Mouse (Mus musculus) left cerebral cortex, adult 18-20 months (tissue): ENCODE data around the gene Fbxl16. TPM values are rescaled to one million over a fixed set of nuclear protein-coding genes. Genes with fewer than 3 reads are reported as not detected.

ENCODE experiments used
- DNase-seq, 2 experiments: peaks; one replicate each; pipeline ENCODE4 v3.0.0; 2021 to 2022; ENCODE audit warnings: low spot score in 2 of 2, mixed read lengths in 1 of 2
- total RNA-seq, 2 experiments: library from RNA; stranded (reverse); gene quantifications; 2 replicates each; pipeline ENCODE4 v1.2.3; 2021

Fbxl16 gene
- total RNA-seq, 2 experiments from 2014 or later, result 588 to 680 TPM

DNA sequence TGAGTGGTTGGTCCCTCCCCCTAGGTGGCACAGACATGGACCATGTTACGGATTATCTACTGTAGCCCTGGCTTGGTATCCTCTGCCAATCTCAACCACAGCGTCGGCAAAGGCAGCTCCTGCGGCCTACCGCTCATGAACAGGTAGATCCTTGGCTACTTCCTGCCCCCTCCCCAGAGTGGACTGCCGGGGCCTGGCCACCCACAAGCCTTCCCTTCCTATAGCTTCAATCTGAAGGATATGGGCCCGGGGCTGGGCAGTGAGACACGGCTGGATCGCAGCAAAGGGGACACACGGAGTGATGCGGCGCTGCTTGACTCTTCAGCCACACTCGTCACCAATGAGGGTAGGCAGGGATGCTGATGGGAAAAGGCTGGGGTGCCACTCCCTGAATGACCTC is 18.1 kb downstream of the Fbxl16 start:
- no peak for DNase-seq

DNA sequence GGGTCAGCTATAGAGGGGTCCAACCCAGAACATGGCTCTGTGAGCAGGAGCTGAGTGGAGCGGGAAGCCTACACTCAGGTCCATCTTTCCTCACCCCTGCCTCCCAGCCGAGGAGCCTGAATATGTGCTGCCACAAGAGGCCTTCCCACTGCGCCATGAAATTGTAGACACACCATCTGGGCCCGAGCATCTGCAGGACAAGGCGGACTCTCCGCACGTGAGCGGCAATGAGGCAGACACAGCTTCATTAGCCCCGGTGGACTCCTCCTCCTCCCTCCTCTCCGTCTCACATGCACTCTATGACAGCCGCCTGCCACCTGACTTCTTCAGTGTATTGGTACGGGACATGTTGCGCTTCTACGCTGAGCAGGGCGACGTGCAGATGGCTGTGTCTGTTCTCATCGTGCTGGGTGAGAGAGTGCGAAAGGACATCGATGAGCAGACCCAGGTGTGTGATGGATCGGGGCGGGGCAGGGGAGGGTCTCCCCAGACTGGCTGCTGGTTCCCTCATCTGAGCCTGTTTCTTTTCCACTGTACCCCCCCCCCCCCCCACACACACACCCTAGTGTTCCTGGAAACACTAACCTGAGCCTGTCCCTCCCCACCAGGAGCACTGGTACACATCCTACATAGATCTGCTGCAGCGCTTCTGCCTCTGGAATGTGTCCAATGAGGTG is 18.8 kb downstream of the Fbxl16 start:
- no peak for DNase-seq

DNA sequence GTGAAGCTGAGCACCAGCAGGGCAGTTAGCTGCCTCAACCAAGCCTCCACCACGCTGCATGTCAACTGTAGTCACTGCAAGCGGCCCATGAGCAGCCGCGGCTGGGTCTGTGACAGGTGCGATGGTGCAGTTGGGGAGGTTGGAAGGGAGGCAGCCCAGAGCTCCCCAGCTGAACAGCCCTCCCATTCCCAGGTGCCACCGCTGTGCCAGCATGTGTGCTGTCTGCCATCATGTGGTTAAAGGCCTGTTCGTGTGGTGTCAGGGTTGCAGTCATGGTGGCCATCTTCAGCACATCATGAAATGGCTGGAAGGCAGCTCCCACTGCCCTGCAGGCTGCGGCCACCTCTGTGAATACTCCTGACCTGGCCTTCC is 19.3 kb downstream of the Fbxl16 start:
- no peak for DNase-seq

DNA sequence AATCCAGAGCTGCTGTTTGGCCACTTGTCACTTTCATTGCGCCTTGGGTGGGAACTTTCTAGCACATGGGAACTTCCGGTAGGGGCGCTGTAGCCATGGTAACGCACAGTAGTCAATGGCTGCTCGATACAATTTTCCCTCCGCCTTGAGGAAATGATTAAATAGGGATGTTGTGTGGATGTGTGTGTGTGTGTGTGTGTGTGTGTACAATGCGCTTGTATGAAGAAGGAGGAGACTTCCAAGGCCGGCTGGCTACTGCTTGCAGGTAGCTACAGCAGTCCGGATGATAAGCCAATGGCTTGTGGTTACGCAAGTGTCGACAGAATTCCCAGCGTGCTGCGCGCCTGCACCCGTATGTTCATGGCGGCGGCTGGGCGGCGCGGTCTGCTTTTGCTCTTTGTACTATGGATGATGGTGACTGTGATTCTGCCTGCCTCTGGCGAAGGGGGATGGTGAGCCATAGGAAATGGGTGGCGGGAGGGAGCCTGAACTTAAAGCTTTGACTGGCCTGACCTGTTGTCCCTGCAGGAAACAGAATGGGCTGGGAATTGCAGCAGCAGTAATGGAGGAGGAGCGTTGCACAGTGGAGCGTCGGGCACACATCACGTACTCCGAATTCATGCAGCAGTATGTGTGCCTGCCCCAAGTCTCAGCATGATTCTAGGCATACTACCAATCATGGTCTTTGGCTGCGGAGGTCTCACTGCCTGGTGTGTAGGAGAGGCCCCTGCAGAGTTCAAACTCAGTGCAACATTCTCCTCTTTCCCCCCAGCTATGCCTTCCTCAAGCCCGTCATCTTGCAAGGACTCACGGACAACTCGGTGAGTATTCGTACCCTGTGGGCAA is 20.1 kb downstream of the Fbxl16 start, which contains the start of gene Jmjd8:
Gene Jmjd8 (plus strand): TSS at position 156 of the 846 bp plus-strand sequence.
- DNase-seq, result peak; percentile 80 to 88

DNA sequence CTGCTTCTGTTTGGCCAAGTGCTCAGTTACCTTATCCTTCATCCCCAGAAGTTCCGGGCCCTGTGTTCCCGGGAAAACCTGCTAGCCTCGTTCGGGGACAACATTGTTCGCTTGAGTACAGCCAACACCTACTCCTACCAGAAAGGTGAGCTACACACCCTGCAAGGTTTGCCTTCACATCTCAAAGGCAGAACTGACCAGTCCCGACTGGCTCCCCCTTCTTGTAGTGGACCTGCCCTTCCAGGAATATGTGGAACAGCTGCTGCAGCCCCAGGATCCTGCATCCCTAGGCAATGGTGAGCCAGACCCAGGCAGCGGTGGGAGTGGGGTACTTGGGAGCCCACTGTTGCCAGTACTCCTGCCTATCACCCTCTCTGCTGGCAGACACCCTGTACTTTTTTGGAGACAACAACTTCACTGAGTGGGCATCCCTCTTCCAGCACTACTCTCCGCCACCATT is 20.7 kb downstream of the Fbxl16 start:
- no peak for DNase-seq

DNA sequence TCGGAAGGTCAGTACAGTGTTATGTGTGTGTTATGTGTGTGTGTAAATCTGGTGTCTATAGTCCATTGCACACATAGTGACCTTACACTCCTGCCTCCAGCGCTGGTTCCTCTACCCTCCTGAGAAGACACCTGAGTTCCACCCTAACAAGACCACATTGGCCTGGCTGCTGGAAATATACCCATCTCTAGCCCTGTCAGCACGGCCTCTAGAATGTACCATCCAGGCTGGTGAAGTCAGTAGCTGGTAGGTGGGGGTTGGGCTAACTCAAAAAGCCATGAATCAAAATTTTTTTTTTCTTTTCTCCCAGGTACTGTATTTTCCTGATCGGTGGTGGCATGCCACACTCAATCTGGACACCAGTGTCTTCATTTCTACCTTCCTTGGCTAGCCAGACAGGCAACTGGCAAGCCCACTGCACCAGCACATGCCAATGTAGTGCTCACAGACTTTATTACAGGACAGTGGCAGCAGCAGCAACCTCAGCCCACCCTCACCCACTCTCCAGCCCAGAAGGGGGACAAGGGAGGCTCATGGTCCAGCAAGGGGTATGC is 21.4 kb downstream of the Fbxl16 start:
- no peak for DNase-seq

DNA sequence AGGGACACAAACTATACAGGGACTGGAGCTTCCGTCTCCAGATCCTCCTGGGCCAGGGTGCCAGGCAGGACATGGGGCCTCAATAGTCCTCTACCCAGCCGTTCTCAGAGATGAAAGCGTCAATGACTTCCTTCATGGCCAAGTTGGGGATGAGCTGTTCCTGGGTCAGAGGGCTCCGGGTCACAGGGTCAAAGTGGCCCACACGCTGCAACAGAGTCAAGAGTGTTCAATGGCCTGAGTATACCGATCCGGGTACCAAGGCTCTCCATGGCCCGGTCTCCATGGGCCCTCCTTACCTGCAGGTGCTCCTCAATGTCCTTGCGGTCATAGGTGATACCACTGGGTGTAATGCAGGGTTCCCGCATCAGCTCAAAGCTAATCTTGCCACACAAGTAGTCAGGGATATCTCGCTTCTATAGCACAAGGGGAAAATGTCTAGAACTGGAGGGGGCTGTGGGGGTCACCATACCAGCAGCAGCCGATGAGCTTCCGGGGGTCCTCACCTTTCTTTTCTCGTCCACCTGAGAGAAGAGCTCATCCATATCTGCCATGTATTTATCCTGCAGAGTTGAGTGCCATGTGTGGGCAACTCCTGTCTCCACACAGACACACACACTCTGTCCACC is 22.0 kb downstream of the Fbxl16 start:
- DNase-seq, result no peak

DNA sequence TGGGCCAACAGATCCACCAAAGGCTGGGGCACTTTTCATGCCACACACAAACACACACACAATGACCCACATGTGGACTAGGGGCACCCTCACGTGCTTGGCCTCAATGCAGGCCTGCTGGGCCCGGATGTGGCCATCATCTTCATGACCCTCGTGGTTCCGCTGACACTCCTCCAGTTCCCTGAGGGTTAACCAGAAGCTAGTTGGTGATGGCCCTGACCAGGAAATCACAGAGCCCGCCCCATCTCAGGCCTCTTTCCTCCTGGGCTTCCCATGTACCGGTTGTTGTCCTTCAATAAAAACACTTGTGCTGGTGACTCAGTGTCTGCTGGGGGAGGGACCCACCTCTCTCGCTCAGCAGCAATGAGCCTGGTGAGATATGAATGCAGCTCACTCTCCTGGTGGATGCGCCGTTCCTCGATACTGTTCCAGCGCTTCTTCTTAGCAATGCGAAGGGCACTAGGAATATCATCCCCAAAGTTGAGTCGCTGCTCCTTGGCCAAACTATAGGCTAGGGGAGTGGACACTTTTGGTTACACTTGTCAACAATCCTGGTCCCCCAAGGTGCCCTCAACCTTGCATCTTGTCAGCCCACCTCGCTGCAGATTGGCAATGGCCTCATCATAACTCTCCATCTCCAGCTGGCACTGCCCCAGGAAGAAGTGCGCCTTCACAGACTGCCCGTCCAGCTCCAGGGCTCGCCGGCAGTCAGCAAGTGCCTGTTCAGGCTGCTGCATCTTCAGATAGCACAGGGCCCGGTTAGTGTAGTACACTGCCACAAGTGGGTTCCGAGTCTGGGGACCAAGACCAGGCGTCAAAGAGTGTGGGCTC is 22.8 kb downstream of the Fbxl16 start:
- DNase-seq, result no peak

DNA sequence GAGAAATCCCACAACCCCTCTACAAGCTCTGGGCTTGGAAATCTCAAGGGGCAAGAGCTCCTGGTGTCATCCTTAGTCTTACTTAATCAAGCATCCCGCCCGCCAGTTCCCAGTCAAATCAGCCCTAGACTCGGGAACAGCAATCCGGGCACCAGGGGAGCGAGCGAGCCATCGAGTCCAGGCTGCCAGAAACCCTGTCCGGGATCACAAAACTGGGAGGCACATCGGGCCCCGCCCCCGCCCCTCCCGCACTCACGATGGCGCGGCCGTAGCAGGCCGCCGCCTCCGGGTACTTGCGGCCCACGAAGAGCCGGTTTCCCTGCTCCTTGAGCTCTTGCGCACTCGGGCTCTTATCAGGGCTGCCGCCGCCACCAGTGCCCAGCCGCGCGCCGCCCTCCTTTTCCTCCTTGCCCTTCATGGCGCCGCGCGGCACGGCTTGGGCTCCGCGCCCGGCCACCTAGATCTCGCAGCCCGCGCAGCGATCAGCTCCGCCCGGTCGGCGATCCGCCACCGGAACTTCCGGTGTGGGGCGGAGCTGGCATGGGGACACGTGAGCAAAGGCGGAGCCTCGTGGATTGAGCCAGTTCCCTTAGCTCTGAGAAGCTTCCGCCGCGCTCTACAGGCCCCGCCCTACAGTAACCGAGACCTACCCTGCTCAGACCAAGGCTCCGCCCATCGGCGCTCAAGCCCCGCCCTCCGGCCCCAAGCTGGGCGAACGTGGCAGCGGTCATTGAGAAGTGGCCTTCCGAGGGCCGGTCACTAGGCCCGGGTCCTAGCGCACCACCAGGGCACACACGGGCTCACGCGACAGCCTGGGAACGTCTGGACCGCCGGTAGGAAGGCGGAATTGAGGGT is 23.8 kb downstream of the Fbxl16 start:
- DNase-seq, result peak; percentile 97 to 98

DNA sequence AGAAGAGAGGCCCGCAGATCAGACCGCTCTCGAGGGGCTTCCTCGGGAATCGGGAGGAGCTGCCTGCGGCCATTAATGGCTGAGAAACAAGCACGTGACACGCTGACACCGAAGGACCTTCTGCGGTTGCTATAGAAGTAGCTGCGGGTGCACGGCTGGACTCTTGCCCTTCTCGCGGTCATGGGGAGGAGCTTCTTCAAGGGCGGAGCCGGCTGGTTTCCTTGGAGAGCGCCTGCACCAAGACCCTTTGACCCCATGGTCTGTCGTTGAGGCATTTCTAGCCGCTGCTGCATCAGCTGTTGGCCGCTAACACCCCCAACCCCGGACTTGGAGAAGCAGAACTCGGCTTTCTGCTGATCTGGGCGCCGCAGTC is 24.4 kb downstream of the Fbxl16 start, which contains the start of gene Stub1:
Gene Stub1 (minus strand): TSS at position 114 of the 373 bp plus-strand sequence.
- peak; percentile 62 to 81 for DNase-seq

DNA sequence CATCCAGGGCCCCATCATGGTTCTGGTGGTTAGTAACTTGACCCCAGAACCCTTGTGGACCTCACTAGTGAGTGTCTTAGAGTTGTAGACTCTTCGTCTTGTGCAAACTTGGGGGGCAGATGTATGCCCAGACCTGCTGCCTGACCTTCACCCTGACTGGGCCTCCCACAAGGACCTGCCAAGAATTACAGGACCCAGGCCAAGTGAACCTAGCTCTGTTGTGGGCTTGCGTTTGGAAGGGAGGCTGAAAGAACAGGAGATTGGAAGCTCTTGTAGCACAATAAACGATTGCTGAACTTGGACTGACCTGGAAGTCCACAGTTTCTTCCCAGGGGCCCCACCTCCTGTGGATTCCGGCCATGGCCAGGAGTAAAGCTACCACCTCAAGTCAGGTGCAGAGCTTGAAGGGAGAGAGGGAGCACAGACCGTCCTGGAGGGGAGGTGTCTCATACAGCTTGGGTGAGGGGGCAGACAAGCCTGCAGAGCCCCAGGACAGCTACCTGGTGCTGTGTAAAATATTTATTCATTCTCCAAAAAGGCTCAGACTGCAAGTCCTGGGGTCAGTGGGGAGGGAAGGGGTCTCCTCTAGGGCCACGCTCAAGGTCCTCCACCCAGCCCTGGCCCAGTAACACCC is 25.2 kb downstream of the Fbxl16 start:
- no peak for DNase-seq

DNA sequence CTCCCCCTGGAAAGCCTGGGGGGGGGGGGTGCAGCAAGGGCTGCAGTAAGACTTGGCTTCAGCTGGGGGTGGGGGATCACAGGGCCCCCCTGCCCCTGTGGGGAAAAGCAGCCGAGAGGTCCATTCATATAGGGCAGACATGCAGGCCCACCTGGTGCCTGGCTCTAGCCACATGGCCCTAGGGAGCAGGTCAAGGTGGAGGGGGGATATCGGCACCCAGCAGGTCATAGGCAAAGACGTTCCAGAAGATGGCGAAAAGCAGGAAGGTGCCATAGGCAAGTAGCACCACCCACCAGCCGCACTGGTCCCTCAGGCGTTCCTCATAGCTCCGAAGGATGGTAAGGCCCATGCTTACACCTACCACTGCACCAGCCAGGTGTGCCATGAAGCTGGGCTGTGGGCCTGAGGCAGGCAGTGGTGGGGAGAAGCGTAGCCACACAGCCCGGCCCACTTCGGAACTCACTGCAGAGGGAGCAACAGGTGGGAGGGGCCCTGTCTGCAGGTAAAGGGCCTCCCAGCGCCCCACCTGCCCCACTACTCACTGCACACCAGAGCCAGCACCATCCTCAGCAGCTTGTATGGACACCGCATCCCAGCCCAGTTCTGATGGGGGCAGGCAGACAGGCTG is 25.8 kb downstream of the Fbxl16 start:
- no peak for DNase-seq

DNA sequence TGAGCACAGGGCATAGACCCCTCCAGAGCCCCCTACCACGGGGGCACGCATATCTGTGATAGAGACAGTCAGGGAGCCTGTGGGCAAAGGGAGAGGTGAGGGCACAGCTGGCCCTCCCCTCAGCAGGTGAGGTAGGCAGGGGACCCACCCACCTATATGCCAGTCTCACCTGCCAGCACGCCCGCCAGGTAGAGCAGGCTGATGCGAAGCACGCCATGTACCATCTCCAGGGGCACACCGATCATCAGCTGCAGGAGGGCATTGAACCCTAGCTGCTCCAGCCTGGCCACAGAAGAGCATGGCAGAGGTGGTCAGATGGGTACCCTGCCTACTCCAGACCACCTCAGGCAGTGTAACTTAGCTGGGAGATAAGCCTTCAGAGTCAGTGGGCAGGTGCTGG is 26.4 kb downstream of the Fbxl16 start:
- DNase-seq, result no peak

DNA sequence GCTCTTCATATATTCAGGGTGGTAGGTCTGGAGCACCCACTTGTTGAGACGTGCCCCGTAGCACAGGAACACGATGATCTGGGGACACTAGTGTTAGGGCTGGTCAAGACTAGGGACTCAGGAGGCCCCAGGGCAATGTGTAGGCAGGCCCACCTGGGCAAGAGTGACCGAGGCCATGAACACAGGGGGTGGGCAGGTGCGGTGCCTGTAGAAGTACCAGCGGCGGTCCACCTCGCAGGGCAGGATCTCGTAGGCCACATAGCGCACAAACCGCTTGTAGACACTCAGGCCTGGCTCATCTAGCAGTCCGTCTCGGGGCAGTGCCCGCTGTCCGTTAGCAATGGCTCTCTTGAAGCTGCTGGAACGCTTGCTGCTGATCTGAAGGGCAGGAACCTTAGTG is 26.9 kb downstream of the Fbxl16 start:
- DNase-seq, result no peak

DNA sequence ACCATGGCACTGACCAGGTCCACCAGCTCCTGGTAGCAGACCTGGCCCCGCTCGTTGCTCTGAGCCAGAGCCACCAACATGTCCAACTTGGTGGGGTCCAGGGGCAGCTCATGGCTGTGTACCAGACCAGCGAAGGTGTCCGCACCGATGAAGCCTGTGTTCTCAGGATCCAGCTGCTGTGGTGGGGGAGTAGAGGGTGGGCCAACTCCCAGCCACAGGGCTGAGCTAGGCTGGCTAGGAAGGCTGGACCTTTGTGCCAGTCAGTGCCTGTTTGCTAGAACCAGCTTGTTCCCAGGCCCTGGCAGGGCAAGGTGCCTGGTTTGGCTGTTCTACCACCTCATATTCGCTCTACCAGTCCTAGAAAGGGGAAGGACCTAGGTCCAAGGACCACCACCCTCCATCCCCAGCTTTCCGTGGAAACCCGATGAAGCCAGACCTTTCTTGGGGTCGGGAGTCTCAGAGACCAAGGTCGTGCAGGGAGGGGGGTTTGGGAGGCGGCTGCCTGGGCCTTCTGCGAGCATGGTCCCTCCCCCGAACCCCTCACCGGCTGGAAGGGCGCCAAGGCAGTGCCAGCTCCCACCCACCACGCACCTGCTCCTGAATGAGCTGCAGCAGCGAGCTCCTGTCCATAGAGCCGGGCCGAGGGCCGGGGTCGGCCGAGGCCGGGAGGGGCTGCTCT is 27.7 kb downstream of the Fbxl16 start:
- no peak for DNase-seq

DNA sequence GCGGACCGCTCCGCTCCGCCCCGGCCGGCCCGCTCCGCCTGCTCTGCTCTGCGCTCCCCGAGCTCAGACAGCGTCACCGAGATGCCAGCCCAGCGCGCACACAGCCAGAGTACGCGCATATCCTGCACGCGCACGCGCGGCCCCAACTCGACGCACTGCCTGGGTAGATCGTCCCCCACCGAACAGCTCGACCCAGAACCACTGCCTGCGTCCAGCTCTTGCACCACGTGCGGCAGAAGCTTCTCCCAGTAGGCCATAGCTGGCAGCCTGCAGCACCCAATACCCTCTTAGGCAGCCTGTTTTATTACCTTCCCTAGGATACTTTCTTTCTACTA is 28.2 kb downstream of the Fbxl16 start, which contains the start of gene Rhbdl1:
Gene Rhbdl1 (minus strand): TSS at position 220 of the 335 bp plus-strand sequence.
- DNase-seq, result peak; percentile 74 to 90

DNA sequence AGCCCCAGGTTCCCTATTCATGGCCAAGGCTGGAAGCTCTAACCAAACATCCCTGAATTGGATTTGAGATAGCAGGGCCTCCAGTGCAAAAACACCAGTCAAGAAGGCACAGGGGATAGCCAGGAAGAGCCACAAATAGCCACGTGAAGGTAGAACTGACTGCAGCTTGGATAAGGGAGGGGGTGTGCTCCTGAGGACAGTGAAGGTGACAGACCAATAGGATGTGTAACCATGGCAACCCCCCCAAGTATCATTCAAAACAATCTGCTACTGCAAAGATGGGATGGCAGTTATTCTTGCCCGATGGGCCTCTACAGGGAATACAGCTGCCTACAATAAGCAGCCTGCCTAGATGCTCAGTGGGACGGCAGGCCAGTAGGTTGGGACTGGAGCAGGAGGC is 28.6 kb downstream of the Fbxl16 start:
- DNase-seq, result no peak

DNA sequence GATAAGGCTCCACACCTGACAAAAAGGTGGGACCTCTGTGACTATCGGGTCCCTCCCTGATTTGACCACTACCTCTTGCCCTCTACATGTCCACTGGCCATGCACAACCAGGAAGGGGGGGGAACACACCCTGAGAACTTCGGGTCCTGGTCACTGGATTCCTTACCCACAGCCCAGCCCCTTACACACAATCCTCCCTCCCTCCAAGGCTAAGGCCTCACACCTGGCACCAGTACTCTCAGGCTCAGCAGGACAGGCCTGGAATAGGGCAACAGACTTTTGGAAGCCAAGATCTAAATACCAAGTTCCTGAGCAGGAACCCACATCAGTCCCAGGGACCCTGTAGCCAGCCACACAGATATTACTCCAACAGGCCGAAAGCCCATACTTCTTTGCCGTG is 30.0 kb downstream of the Fbxl16 start:
- no peak for DNase-seq
